Mouse (Mus musculus): ENCODE results near the gene Pklr. TPM values are rescaled to one million over a fixed set of nuclear protein-coding genes. Genes with fewer than 3 reads are reported as not detected.
A peak's percentile ranks its signal among the peaks of the same experiment; 100 is the strongest.

Gene Pklr
- 2.1 and 2.8 TPM in 2 replicates for polyA plus RNA-seq (2014; fragmentation: Nextera tagmentation; extraction: Ambion mirVana)

DNA sequence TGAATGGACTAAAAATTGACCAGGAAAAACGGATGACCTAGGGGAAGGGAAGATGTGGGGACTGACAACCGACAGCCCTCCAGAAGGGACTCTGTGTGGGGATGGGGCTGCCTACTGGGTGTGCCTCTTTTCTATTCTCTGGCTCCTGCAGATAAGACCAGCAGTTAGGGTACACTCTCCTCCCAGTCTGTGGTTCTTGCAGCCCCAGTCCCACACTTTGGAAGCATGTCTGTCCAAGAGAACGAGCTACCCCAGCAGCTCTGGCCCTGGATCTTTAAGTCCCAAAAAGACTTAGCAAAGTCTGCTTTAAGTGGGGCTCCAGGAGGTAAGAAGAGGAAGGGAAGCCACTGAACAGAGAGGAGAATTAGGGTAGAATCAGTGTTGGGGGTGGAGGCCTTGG is at the start of gene Pklr:
Gene Pklr (plus strand): TSS at position 185 of the 400 bp plus-strand sequence.
- no peak within 1 kb of the TSS for H3K27ac ChIP-seq (ENCODE audit: low read depth, low read length)
- no peak within 1 kb of the TSS for H3K9ac ChIP-seq (ENCODE audit: low read length)
- H3K9me3 ChIP-seq (ENCODE audit: control insufficient read depth, low read length): no peaks in the 10 kb centered on the region
- DNase-seq (ENCODE audit: low spot score) (no peak), ATAC-seq (replicated peaks; ENCODE audit: low FRiP score) (no peak)
- WGBS: 58% methylated on average over 3 of the region's 3 CpGs
- peak within 1 kb of the TSS; percentile 9; the same call in 1 of the 2 replicates for H3K4me3 ChIP-seq (ENCODE audit: low read depth, low read length)
- H3K27me3 ChIP-seq (ENCODE audit: control insufficient read depth, insufficient read depth, low read length): no peaks in the 10 kb centered on the region
- no peak within 1 kb of the TSS for H3K4me2 ChIP-seq (ENCODE audit: low read depth, low read length, severe bottlenecking)
- H3K4me1 ChIP-seq (replicated peaks; ENCODE audit: control insufficient read depth, insufficient read depth, low read length): no peaks in the 10 kb centered on the region; the same call in 1 of the 2 replicates
- H3K36me3 ChIP-seq (ENCODE audit: control insufficient read depth, insufficient read depth, low read length): no peaks in the 10 kb centered on the region

DNA sequence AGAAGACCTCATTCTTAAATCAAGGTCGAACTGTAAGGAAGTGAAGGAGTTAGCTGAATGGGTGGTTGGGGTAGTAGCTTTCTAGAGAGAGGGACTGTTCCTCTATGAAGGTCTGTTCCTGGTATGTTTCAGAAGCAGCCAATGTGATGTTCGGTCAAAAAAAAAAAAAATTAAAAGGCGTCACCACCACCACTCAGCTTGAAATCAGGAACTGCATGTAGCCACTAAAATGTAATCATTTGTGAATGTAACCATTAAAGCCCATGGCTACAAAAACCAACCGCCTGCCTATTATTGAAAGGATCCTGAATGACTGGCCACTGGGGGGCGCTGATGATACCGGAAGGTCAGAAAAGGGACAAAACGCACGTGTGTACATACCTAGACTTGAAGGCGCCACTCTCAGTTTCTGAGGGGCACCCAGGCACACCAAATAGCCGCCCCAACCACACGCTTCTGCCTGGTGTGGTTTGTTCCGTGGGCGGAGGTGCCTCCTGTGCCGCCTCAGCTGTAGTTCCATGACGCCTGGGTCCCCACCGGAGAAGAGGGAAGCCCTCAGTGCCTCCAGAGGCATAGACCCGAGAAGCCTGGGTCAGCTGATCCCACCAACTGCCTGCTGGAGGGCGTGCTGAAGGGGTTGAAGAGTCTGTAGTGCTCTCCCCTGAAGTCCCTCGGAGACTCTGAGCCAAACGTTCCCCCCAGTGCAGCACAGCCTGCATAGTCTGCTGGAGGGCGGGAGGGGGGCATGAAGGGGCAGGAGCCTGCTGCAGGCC is 48.4 kb upstream of the Pklr start:
- Histone ChIP-seq H3K4me1 (replicated peaks; ENCODE audit: control insufficient read depth, insufficient read depth, low read length) (peaks cover 13% of the 10 kb centered on the region; the same call in 1 of the 2 replicates), H3K9ac (ENCODE audit: low read length) (no peak overlapping the region), H3K4me3 (ENCODE audit: low read depth, low read length) (no peak overlapping the region), H3K4me2 (ENCODE audit: low read depth, low read length, severe bottlenecking) (no peak overlapping the region), H3K36me3 (ENCODE audit: control insufficient read depth, insufficient read depth, low read length) (no peaks in the 10 kb centered on the region), H3K9me3 (ENCODE audit: control insufficient read depth, low read length) (no peaks in the 10 kb centered on the region), H3K27ac (ENCODE audit: low read depth, low read length) (no peak overlapping the region), H3K27me3 (ENCODE audit: control insufficient read depth, insufficient read depth, low read length) (peaks cover 16% of the 10 kb centered on the region)
- ATAC-seq (replicated peaks; ENCODE audit: low FRiP score) (no peak), DNase-seq (ENCODE audit: low spot score) (peak; percentile 90)
- WGBS: 34% methylated on average over 21 of the region's 21 CpGs

- H3K4me1 ChIP-seq (replicated peaks; ENCODE audit: control insufficient read depth, insufficient read depth, low read length): peaks cover 16% of the 10 kb centered on the region; the same call in 1 of the 2 replicates
- no peak overlapping the region for H3K4me3 ChIP-seq (ENCODE audit: low read depth, low read length)
- no peaks in the 10 kb centered on the region for H3K36me3 ChIP-seq (ENCODE audit: control insufficient read depth, insufficient read depth, low read length)
- peak overlapping the region; percentile 14; the same call in 1 of the 2 replicates for H3K9ac ChIP-seq (ENCODE audit: low read length)
- H3K27me3 ChIP-seq (ENCODE audit: control insufficient read depth, insufficient read depth, low read length): peaks cover 16% of the 10 kb centered on the region
- no peaks in the 10 kb centered on the region for H3K9me3 ChIP-seq (ENCODE audit: control insufficient read depth, low read length)
- H3K27ac ChIP-seq (ENCODE audit: low read depth, low read length): no peak overlapping the region
- peak overlapping the region; percentile 83 for H3K4me2 ChIP-seq (ENCODE audit: low read depth, low read length, severe bottlenecking)
- 70% methylated on average over 14 of the region's 14 CpGs for WGBS
- DNase-seq (ENCODE audit: low spot score): no peak
- no peak for ATAC-seq (replicated peaks; ENCODE audit: low FRiP score)
Observed at GRCm38 (mm10) chr3:89088974-89089373, 47.0 kb upstream of the Pklr start.

DNA sequence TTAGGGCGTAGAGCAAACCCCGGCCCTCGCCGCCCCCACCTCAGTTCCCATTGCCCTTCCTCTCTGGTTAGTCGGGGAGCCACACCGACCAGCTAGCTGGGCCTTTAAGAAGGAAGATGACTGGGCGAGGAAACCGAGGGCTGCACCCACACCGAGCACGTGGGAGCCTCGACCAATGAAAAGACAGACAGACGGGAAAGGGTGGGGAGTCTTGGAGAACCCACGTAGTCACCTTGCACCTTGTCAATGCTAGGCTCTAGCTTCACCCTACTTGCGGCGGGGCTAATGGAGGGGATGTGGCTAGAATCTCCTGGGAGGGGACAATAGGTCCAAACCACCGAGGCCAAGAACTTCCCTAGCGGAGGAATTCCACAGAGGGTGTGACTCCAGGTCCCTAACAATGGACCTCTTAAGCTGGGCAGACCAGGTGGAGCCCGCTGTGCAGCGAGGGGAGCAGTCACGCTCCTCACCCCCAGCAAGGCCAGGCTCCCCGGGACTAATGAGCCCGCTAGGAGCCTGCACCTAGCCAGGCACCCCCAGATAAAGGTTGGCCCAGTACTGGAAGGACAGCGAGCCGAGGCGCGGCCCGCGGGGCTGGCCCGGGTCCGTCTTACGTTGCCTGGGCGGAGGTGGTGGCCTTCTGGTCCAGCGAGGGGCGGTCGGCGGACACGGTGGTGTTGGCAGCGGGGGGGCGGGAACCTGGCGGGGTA is 45.9 kb upstream of the Pklr start:
- peak; percentile 84 for DNase-seq (ENCODE audit: low spot score)
- Histone ChIP-seq H3K9me3 (ENCODE audit: control insufficient read depth, low read length) (no peaks in the 10 kb centered on the region), H3K4me2 (ENCODE audit: low read depth, low read length, severe bottlenecking) (peak overlapping the region; percentile 83), H3K27ac (ENCODE audit: low read depth, low read length) (no peak overlapping the region; the same call in 1 of the 2 replicates), H3K4me1 (replicated peaks; ENCODE audit: control insufficient read depth, insufficient read depth, low read length) (peaks cover 16% of the 10 kb centered on the region; the same call in 1 of the 2 replicates), H3K4me3 (ENCODE audit: low read depth, low read length) (peak overlapping the region; percentile 48), H3K9ac (ENCODE audit: low read length) (peak overlapping the region; percentile 61), H3K27me3 (ENCODE audit: control insufficient read depth, insufficient read depth, low read length) (peaks cover 16% of the 10 kb centered on the region), H3K36me3 (ENCODE audit: control insufficient read depth, insufficient read depth, low read length) (peaks cover 2% of the 10 kb centered on the region; the same call in 1 of the 2 replicates)
- under 1% methylated on average over 40 of the region's 40 CpGs for WGBS
- ATAC-seq (replicated peaks; ENCODE audit: low FRiP score): peak; percentile 69

DNA sequence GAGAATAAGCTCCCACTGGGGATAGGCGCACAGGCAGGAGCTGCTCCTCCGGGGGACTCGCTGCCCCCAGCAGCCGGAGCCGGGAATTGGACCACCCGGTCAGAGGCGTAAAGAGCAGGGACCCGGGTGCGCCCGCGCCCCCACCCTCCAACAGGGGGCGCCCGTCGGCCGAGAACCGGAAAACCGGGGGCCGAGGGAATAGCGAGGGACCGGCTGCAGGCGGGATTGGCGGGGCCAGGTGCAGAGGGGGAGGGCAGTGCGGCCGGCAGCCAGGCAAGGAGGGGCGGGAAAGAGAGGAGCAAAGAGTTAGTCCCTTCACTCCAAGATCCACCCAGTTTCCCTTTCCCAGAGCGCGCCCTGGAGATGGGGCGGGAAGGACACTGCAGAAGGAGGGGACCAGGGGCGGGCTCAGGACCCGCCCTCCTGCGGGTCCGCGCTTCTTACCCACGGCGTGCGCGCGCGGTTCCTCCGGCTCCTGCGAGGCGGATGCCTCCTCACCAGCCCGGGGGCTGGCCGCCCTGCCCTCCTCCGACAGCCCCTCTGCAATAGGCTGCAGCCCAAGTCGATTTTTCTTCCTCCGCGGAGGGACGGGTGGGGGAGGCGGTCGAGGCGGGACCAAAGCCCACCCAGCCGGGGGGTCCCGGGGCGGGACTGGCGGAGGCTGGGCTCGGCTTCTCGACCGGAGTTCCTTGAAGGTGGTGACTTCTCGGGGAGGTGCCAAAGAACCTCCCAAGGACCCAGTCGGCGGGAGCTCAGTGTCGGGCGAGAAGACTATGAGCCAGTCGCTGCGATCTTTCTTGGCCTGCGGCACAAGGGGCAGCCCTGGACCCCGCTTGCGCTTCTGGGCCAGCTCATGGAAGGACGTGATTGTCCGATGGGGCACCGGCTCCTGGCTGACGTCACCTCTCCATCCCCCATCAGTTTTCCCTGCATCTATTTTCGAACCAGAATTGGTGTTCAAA is 45.0 kb upstream of the Pklr start:
- Histone ChIP-seq H3K4me2 (ENCODE audit: low read depth, low read length, severe bottlenecking) (peak overlapping the region; percentile 83), H3K36me3 (ENCODE audit: control insufficient read depth, insufficient read depth, low read length) (peaks cover 2% of the 10 kb centered on the region; the same call in 1 of the 2 replicates), H3K9me3 (ENCODE audit: control insufficient read depth, low read length) (no peaks in the 10 kb centered on the region), H3K4me1 (replicated peaks; ENCODE audit: control insufficient read depth, insufficient read depth, low read length) (peaks cover 16% of the 10 kb centered on the region; the same call in 1 of the 2 replicates), H3K27me3 (ENCODE audit: control insufficient read depth, insufficient read depth, low read length) (peaks cover 16% of the 10 kb centered on the region), H3K9ac (ENCODE audit: low read length) (peak overlapping the region; percentile 61), H3K4me3 (ENCODE audit: low read depth, low read length) (peak overlapping the region; percentile 48), H3K27ac (ENCODE audit: low read depth, low read length) (peak overlapping the region; percentile 33; the same call in 1 of the 2 replicates)
- ATAC-seq (replicated peaks; ENCODE audit: low FRiP score) (peak; percentile 63), DNase-seq (ENCODE audit: low spot score) (peak; percentile 94)
- WGBS: under 1% methylated on average over 69 of the region's 74 CpGs

DNA sequence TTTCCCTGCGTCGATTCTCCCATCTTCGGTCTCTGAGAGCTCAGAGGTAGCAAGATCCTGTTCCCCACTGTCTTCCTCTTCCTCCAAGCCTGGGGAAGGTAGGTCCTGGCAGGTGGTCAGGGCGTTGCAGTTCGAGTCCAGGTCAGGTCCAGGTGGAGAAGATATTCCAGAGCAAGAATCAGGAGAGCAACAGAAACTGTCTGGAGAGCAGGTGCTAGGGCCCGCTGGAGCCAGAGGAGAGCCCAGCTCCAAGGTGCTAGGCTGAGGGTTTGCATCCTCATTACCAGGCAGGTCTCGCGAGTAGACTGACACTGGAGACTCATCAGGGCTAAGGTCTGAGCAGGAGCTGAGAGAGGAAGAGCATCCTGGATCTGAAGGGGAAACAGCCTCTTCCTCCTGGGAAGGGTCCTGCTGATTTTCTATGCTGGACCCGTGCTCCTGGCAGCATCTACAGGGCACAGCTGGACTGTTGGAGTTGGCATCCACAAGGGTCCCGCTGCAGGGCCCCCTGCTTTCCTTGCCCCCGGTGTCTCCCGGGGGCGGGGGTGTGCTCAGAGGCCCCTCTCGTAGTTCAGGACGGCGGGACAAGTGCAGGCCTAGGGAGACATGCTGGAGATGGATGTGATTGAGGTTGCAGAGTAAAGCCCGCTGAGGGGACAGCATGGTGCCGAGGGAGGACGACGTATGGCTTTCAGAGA is 44.0 kb upstream of the Pklr start:
- DNase-seq (ENCODE audit: low spot score) (no peak), ATAC-seq (replicated peaks; ENCODE audit: low FRiP score) (no peak)
- 8% methylated on average over 20 of the region's 20 CpGs for WGBS
- peaks cover 16% of the 10 kb centered on the region for H3K27me3 ChIP-seq (ENCODE audit: control insufficient read depth, insufficient read depth, low read length)
- H3K27ac ChIP-seq (ENCODE audit: low read depth, low read length): no peak overlapping the region
- peaks cover 2% of the 10 kb centered on the region; the same call in 1 of the 2 replicates for H3K36me3 ChIP-seq (ENCODE audit: control insufficient read depth, insufficient read depth, low read length)
- H3K4me3 ChIP-seq (ENCODE audit: low read depth, low read length): peak overlapping the region; percentile 48
- peak overlapping the region; percentile 61; the same call in 1 of the 2 replicates for H3K9ac ChIP-seq (ENCODE audit: low read length)
- H3K9me3 ChIP-seq (ENCODE audit: control insufficient read depth, low read length): no peaks in the 10 kb centered on the region
- H3K4me2 ChIP-seq (ENCODE audit: low read depth, low read length, severe bottlenecking): peak overlapping the region; percentile 83
- peaks cover 16% of the 10 kb centered on the region; the same call in 1 of the 2 replicates for H3K4me1 ChIP-seq (replicated peaks; ENCODE audit: control insufficient read depth, insufficient read depth, low read length)

DNA sequence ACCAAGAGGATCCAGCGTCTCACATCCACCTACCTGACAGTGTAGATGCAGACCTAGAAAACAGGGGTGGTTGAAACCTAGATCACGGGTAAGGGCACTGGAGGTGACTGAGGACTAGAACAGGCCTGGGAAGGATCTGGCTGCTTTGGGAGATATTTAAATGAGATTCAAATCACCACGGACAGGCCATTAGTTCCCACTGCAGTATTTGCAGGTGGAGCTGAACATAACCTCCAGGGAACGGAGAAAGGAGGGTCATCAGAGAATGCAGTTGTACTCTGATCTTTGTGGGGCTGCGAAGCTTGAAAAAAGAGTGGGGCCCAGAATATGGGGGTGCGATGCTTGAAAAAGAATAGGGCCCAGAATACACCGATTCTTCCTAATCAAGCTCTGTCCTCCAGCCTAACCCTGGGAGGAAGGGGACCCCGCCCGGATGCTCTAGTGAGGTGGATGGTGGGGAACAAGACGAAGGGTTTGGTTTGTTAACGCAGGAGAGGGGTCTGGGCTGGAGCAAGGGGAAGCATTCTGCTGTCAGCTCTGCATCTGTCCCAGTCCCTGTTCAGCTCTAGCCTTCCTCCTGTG is 43.3 kb upstream of the Pklr start:
- H3K9ac ChIP-seq (ENCODE audit: low read length): peak overlapping the region; percentile 3; the same call in 1 of the 2 replicates
- H3K9me3 ChIP-seq (ENCODE audit: control insufficient read depth, low read length): no peaks in the 10 kb centered on the region
- peaks cover 16% of the 10 kb centered on the region; the same call in 1 of the 2 replicates for H3K4me1 ChIP-seq (replicated peaks; ENCODE audit: control insufficient read depth, insufficient read depth, low read length)
- DNase-seq (ENCODE audit: low spot score): peak; percentile 50
- peaks cover 2% of the 10 kb centered on the region; the same call in 1 of the 2 replicates for H3K36me3 ChIP-seq (ENCODE audit: control insufficient read depth, insufficient read depth, low read length)
- H3K27ac ChIP-seq (ENCODE audit: low read depth, low read length): no peak overlapping the region
- no peak; the same call in 1 of the 2 replicates for ATAC-seq (replicated peaks; ENCODE audit: low FRiP score)
- H3K4me3 ChIP-seq (ENCODE audit: low read depth, low read length): peak overlapping the region; percentile 48
- peaks cover 16% of the 10 kb centered on the region for H3K27me3 ChIP-seq (ENCODE audit: control insufficient read depth, insufficient read depth, low read length)
- 17% methylated on average over 11 of the region's 11 CpGs for WGBS
- peak overlapping the region; percentile 83 for H3K4me2 ChIP-seq (ENCODE audit: low read depth, low read length, severe bottlenecking)

Measured in forebrain, embryonic 11.5 days (tissue).